Mouse (Mus musculus) forebrain, postnatal 0 days (tissue): ENCODE data around the gene Serpina3m. TPM values are rescaled to one million over a fixed set of nuclear protein-coding genes. Genes with fewer than 3 reads are reported as not detected.
"Not testable (repeated sequence)": the region's sequence is repeated elsewhere in the genome, so short reads cannot be mapped to it uniquely, and the experiment has no call there.

Experiments
- ATAC-seq: fragments of 200-750 bp; cut with Nextera tagmentation; 2 replicates; pipeline ENCODE4 v1.8.0; 2017; ENCODE audit warnings: mild to moderate bottlenecking, moderate library complexity
- DNase-seq: peaks from one replicate; pipeline ENCODE4 v3.0.0-alpha.2; 2015
- H3K27ac ChIP-seq: fragments of 300-500 bp; sonication (generic); 2 replicates; pipeline ENCODE4 v1.5.1; 2014; ENCODE audit warnings: low read depth, mild to moderate bottlenecking, antibody characterized with exemption, low read length, moderate library complexity, mixed read lengths
- H3K27me3 ChIP-seq: fragments of 300-500 bp; sonication (generic); 2 replicates; pipeline ENCODE4 v1.6.1; 2014; ENCODE audit warnings: mild to moderate bottlenecking, low read length, mixed read lengths; ENCODE audit not compliant: insufficient read depth
- H3K36me3 ChIP-seq: fragments of 300-500 bp; sonication (generic); 2 replicates; pipeline ENCODE4 v1.6.1; 2014; ENCODE audit warnings: mild to moderate bottlenecking, moderate library complexity; ENCODE audit not compliant: insufficient read depth
- H3K4me1 ChIP-seq: fragments of 300-500 bp; sonication (generic); 2 replicates; pipeline ENCODE4 v1.6.1; 2014; ENCODE audit warnings: antibody characterized with exemption; ENCODE audit not compliant: insufficient read depth
- H3K4me2 ChIP-seq: fragments of 300-500 bp; sonication (generic); 2 replicates; pipeline ENCODE4 v1.6.1; 2014; ENCODE audit warnings: low read depth, mild to moderate bottlenecking, moderate library complexity
- H3K4me3 ChIP-seq: fragments of 300-500 bp; sonication (generic); 2 replicates; pipeline ENCODE4 v1.5.1; 2014; ENCODE audit warnings: low read depth, low read length, mixed read lengths
- H3K9ac ChIP-seq: fragments of 300-500 bp; sonication (generic); 2 replicates; pipeline ENCODE4 v1.6.1; 2014; ENCODE audit warnings: mild to moderate bottlenecking
- H3K9me3 ChIP-seq: fragments of 300-500 bp; sonication (generic); 2 replicates; pipeline ENCODE4 v1.6.1; 2016; ENCODE audit warnings: low read length
- CTCF ChIP-seq: sonication (generic); IDR thresholded peaks from 2 replicates; pipeline ENCODE4 v1.5.1; 2016; ENCODE audit warnings: antibody characterized with exemption, control low read depth, low read depth
- WGBS: fragments of 180-500 bp; shearing (Covaris S2); extraction: QIAGEN DNeasy Blood & Tissue Kit; methylation state at CpG from one replicate; pipeline ENCODE4 v1.1.7; 2014; 5-methylcytosine and 5-hydroxymethylcytosine counted together
- polyA plus RNA-seq: library from polyadenylated mRNA; unstranded; fragments of >200 nt; fragmentation: Nextera tagmentation; extraction: Ambion mirVana; gene quantifications from 2 replicates; pipeline ENCODE4 v1.2.1, GENCODE M21; 2015
- total RNA-seq: library from RNA; depleted of rRNA; stranded (reverse); fragments of >200 nt; gene quantifications from 2 replicates; pipeline ENCODE4 v1.2.3, GENCODE M21; 2014; rRNA removed

The Serpina3m gene
- total RNA-seq, result not detected in 2 replicates
- not detected in 2 replicates for polyA plus RNA-seq

DNA sequence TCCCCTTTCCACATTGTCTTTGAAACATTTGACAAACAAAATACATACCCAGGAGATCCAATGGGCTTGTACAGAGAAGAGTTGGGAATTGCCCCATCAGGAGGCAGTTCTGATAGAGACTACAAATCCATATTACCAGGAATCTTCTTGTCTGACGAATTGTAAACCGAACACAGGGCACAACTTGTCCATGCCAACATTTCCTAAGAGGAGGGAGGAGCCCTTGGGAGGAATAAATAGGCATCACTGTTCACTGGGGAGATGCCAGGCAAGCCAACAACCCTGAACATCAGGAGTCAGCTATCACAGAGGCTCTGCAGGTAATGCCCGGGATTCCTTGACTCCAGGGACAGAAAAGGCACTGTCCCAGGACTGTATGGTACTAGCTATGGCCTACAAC, at the start of gene Serpina3m, which contains the start of gene Serpina3k:
TSS of gene Serpina3m (plus strand) at position 261 of the 400 bp plus-strand sequence.
TSS of gene Serpina3k (plus strand) at position 261 of the 400 bp plus-strand sequence.
- H3K4me3 ChIP-seq, H3K9ac ChIP-seq, H3K9me3 ChIP-seq, ATAC-seq, H3K36me3 ChIP-seq, H3K4me2 ChIP-seq, DNase-seq, H3K27ac ChIP-seq, H3K27me3 ChIP-seq, H3K4me1 ChIP-seq: not testable (repeated sequence)
- 91% methylated on average over 3 of the region's 3 CpGs for WGBS

DNA sequence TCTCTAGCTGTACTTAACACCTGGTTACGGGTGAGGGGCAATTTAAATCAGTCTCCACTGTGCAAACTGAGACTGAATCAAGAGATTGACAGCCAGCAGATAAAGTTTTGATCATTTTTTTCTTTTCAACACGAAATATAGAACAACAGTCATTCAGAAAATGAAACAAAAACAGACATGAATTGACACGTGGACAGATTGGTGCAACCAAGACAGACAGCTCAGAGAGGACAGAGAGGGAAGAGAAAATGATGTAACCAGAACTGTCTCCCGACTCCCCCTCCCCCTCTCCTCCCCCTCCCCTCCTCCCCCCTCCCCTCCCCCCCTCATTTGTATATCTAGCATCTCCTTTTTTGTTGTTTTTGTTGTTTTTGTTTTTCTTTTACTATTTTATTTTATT, 48.4 kb upstream of the Serpina3m start:
- H3K9ac ChIP-seq, result no peak overlapping the region
- H3K36me3 ChIP-seq, result no peaks in the 10 kb centered on the region
- no peak overlapping the region for H3K4me3 ChIP-seq
- 49% methylated on average over 4 of the region's 4 CpGs for WGBS
- H3K27me3 ChIP-seq, result no peaks in the 10 kb centered on the region
- no peak overlapping the region for H3K27ac ChIP-seq
- H3K4me1 ChIP-seq, result no peaks in the 10 kb centered on the region
- DNase-seq (no peak), ATAC-seq (no peak)
- H3K4me2 ChIP-seq, result no peak overlapping the region
- TF ChIP-seq CTCF, result no peak
- H3K9me3 ChIP-seq, result no peaks in the 10 kb centered on the region

DNA sequence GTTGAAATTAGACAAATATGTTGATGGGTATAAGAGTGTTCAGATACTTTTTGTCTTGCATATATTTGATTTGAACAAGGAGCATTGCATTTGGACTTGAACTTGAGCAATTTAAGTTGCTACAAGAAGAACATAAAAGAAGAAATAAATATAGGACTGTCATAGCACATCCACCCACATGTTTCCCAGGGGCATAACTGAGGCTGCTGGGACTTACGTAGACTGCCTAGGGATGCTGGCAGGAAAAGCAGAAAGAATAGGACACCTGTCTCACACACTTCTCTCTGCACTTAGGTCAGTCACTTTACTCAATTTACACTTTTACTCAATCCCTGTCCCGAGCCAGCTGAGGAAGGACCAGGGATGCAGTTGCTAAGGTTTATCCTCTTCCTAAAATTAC, 44.3 kb upstream of the Serpina3m start:
- Histone ChIP-seq H3K4me2 (no peak overlapping the region), H3K4me3 (no peak overlapping the region), H3K4me1 (no peaks in the 10 kb centered on the region), H3K27me3 (no peaks in the 10 kb centered on the region), H3K36me3 (no peaks in the 10 kb centered on the region), H3K9me3 (no peaks in the 10 kb centered on the region), H3K9ac (no peak overlapping the region), H3K27ac (no peak overlapping the region)
- no peak for TF ChIP-seq CTCF
- DNase-seq (no peak), ATAC-seq (no peak)
- WGBS, result 91% methylated on average over 2 of the region's 2 CpGs

DNA sequence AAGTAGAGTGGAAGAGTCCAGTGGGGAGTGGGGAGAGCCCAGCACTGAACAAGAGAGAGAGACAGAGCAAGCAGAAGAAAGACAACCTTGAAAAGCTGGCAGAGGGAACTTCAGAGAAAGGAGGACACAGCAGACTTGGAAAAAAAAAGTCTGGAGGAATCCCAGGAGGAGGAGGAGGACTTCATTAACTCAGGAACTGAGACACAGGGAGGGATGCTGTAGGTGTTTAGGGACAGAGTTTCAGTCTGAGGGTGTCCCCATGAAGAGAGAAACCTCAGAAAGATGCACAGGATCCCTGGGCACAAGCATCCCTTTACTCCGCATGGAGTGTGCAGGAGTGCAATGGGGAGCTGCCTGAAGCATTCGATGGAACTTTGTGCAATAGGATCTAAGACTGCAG, 40.2 kb upstream of the Serpina3m start:
- H3K27me3 ChIP-seq, result no peaks in the 10 kb centered on the region
- H3K4me2 ChIP-seq, result no peak overlapping the region
- H3K4me1 ChIP-seq, result no peaks in the 10 kb centered on the region
- H3K9me3 ChIP-seq, result no peaks in the 10 kb centered on the region
- DNase-seq (no peak), ATAC-seq (no peak)
- no peak overlapping the region for H3K4me3 ChIP-seq
- no peak overlapping the region for H3K9ac ChIP-seq
- H3K36me3 ChIP-seq, result no peaks in the 10 kb centered on the region
- no peak for TF ChIP-seq CTCF
- WGBS, result 98% methylated on average over 2 of the region's 2 CpGs
- no peak overlapping the region for H3K27ac ChIP-seq

DNA sequence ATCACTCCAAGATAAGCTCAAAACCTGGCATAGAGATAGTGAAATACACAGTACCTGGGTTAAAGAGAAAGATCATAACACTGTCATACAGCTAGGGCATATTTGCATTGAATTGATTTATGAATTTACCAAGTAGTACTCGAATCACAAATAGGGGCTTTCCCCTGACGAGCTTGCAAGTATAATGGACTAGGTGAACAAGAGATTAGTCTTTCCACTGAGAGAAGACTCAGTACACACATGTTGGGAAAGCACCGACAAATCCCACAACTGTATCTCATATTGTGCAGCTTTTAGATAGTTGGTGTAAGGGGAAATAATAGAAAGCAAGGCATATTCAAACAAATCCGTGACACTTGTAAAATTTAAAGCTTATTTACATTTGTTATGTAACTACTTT, 32.3 kb upstream of the Serpina3m start:
- Histone ChIP-seq H3K27me3 (no peaks in the 10 kb centered on the region), H3K36me3 (no peaks in the 10 kb centered on the region), H3K27ac (no peak overlapping the region), H3K9ac (no peak overlapping the region), H3K9me3 (no peaks in the 10 kb centered on the region), H3K4me1 (no peaks in the 10 kb centered on the region), H3K4me3 (no peak overlapping the region), H3K4me2 (no peak overlapping the region)
- no peak for TF ChIP-seq CTCF
- WGBS, result 84% methylated on average over 4 of the region's 4 CpGs
- ATAC-seq, result no peak
- no peak for DNase-seq

DNA sequence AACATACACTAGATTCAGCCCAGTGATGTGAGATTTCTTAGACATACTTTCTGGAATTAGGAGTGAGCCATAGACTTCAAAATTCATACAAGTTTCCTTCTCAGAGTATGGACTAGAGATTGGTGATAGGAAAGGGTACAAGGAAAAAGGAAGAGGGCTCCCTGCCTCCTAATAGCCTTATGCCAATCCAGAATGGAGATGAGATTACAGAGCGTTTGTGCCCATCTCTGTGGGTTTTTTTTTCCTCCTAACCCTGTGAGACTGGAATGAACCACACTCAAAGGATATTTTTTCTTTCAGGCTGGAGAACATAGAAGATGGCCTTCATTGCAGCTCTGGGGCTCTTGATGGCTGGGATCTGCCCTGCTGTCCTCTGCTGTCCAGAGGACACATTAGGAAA, 24.0 kb upstream of the Serpina3m start, which contains the start of gene Serpina3j:
TSS of gene Serpina3j (plus strand) at position 301 of the 400 bp plus-strand sequence.
- no peak within 1 kb of the TSS for H3K4me2 ChIP-seq
- no peaks in the 10 kb centered on the region for H3K27me3 ChIP-seq
- no peak within 1 kb of the TSS for H3K9ac ChIP-seq
- no peaks in the 10 kb centered on the region for H3K4me1 ChIP-seq
- WGBS, result 97% methylated on average over 1 of the region's 1 CpGs
- H3K36me3 ChIP-seq, result no peaks in the 10 kb centered on the region
- no peak within 1 kb of the TSS for H3K4me3 ChIP-seq
- no peak for DNase-seq
- TF ChIP-seq CTCF, result no peak
- no peak for ATAC-seq
- no peak within 1 kb of the TSS for H3K27ac ChIP-seq
- no peaks in the 10 kb centered on the region for H3K9me3 ChIP-seq

DNA sequence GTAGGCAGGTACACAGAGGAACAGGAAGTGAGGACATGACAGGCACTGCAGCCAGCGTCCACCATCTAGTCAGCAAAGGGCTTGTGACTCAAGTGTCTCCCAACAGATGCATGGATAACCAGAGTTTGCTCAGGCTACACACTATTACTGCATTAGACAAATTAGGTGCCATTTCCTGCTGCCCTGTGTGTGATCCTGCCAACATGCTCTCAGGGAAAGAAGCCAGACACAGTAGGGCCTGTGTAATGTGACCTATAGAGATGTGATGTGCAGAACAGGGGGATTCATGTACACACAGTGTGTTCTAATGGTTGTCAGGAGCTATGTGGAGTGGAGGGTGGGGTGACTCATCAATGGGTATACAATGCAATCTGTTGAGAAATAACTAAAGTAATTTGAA, 15.8 kb upstream of the Serpina3m start:
- Histone ChIP-seq H3K4me3 (no peak overlapping the region), H3K4me2 (no peak overlapping the region), H3K9ac (no peak overlapping the region), H3K9me3 (no peaks in the 10 kb centered on the region), H3K36me3 (no peaks in the 10 kb centered on the region), H3K27ac (no peak overlapping the region), H3K27me3 (no peaks in the 10 kb centered on the region), H3K4me1 (no peaks in the 10 kb centered on the region)
- DNase-seq, result no peak
- ATAC-seq, result no peak
- TF ChIP-seq CTCF, result no peak
- 77% methylated on average over 1 of the region's 1 CpGs for WGBS

DNA sequence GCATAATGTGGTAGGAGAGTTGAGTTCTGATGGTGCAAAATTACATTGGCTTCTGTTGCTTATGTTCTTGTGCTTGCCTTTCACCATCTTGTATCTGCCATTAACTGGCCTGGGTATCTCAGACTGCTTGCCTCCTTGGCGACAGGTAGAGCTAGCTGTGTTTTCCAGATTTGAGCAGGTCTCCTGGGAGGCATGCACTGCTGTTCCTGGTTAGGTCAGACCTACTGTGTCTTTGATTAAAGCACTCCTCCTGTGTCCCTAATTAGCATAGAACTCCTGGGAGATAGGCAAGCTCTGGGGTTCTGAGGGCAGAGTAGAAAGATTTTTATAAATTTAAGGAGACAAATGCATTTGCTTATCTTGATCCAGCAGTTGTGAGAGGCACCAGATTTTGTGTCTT, 6.6 kb upstream of the Serpina3m start:
- Histone ChIP-seq H3K27ac (no peak overlapping the region), H3K9ac (no peak overlapping the region), H3K36me3 (no peaks in the 10 kb centered on the region), H3K9me3 (no peaks in the 10 kb centered on the region), H3K4me3 (no peak overlapping the region), H3K4me1 (no peaks in the 10 kb centered on the region), H3K27me3 (no peaks in the 10 kb centered on the region), H3K4me2 (no peak overlapping the region)
- DNase-seq (no peak), ATAC-seq (no peak)
- TF ChIP-seq CTCF, result no peak
- 38% methylated on average over 1 of the region's 1 CpGs for WGBS

DNA sequence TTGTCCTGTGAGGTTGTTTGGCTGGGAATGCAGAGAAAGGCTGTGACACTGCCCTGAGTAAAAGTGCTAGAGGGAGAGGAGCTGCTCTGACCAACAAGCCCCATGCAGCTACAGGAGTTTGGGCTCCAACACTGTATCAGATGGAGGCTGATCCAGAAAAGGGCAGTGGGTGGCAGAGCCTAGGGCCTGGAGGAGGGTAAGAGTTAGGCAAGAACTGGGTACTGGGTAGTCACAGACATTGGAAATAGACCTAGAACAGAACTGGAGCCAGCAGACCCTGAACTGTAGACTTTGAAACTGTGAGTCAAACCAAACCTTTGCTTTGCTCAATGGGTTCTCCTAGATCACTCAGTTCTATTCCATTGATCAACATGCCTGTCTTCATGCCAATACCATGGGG, 1.4 kb upstream of the Serpina3m start:
- not testable (repeated sequence) for H3K4me3 ChIP-seq, ATAC-seq, H3K4me2 ChIP-seq, H3K27ac ChIP-seq, H3K9me3 ChIP-seq, H3K27me3 ChIP-seq, DNase-seq, H3K9ac ChIP-seq, H3K36me3 ChIP-seq, H3K4me1 ChIP-seq
